Mouse (Mus musculus): Measurements from ENCODE around the gene Nfam1. TPM values are rescaled to one million over a fixed set of nuclear protein-coding genes. Genes with fewer than 3 reads are reported as not detected.

Gene Nfam1
- total and polyA plus RNA-seq, 3 experiments: 7.4 to 10.5 TPM; not detected in 1

DNA sequence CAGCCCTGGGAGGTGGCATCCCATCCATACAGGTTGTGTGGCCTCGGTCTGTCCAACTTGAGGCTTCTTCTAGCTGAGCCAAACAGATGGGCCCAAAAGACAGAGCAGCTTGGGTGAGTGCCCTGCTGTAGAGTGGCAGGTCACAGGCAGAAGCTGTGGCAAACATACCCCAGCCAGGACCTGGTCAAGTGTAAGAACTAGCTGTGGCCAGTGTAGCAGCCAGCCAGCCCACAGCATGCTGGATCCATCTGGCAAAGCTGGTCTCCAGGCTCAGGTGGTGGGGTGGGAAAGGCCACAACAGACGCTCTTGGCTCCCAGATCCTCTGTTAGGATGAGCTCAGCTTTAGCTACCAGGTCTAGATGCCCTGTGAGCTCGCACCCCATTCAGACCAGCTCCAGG is 76.8 kb downstream of the Nfam1 start:
- Histone ChIP-seq H3K4me1 (ENCODE audit: control insufficient read depth in 1 of 2, insufficient read depth in 2 of 2, low read length in 2 of 2) (peaks cover 0 to 4% of the 10 kb centered on the region in 2 experiments; a peak in 1 of 4 replicates), H3K9ac (ENCODE audit: control insufficient read depth, low read depth, low read length, poor library complexity, severe bottlenecking) (no peak overlapping the region), H3K27me3 (ENCODE audit: control insufficient read depth in 1 of 2, insufficient read depth in 2 of 2, low read length in 2 of 2) (peaks cover 4% of the 10 kb centered on the region in 2 experiments), H3K79me2 (ENCODE audit: control insufficient read depth, insufficient read depth, low read length, poor library complexity) (no peaks in the 10 kb centered on the region), H3K36me3 (ENCODE audit: control insufficient read depth in 1 of 2, insufficient read depth in 2 of 2, low read length in 2 of 2) (no peaks in the 10 kb centered on the region), H3K27ac (ENCODE audit: control insufficient read depth, low read depth, low read length) (no peak overlapping the region), H3K4me3 (ENCODE audit: control insufficient read depth in 1 of 2, insufficient read depth in 1 of 2, low read depth in 2 of 2, low read length in 2 of 2) (no peak overlapping the region), H3K9me3 (replicated peaks; ENCODE audit: insufficient read depth, low read length) (no peaks in the 10 kb centered on the region)
- no peak for TF ChIP-seq BHLHE40 (IDR thresholded peaks at IDR 0.05; ENCODE audit: borderline replicate concordance, low read depth, low read length)
- TF ChIP-seq MAZ (IDR thresholded peaks at IDR 0.05; ENCODE audit: low read depth, low read length): no peak
- TF ChIP-seq USF1 (IDR thresholded peaks at IDR 0.05; ENCODE audit: low read depth, low read length): no peak
- no peak for TF ChIP-seq EP300 (IDR thresholded peaks at IDR 0.05; ENCODE audit: low read depth in 1 of 2, low read length in 2 of 2)
- no peak for TF ChIP-seq POLR2AphosphoS2 (IDR thresholded peaks at IDR 0.05; ENCODE audit: low read length)
- TF ChIP-seq SMC3 (IDR thresholded peaks at IDR 0.05; ENCODE audit: low read depth, low read length): no peak
- TF ChIP-seq SIN3A (IDR thresholded peaks at IDR 0.05; ENCODE audit: low read length): no peak
- no peak for TF ChIP-seq UBTF (IDR thresholded peaks at IDR 0.05; ENCODE audit: borderline replicate concordance, insufficient read depth, low read depth, low read length)
- no peak for DNase-seq (ENCODE audit: low read depth, low spot score)

- Histone ChIP-seq H3K79me2 (ENCODE audit: control insufficient read depth, insufficient read depth, low read length, poor library complexity) (no peaks in the 10 kb centered on the region), H3K27me3 (ENCODE audit: control insufficient read depth in 1 of 2, insufficient read depth in 2 of 2, low read length in 2 of 2) (peaks cover 4 to 9% of the 10 kb centered on the region in 2 experiments)
- DNase-seq (ENCODE audit: low read depth, low spot score): no peak
Measured at GRCm38 (mm10) chr15:82955286-82955685, 77.8 kb downstream of the Nfam1 start.

GRCm38 (mm10) chr15:82954034-82954433 is 79.1 kb downstream of the Nfam1 start:
- no peak for DNase-seq (ENCODE audit: low read depth, low spot score)
- Histone ChIP-seq H3K4me1 (ENCODE audit: control insufficient read depth in 1 of 2, insufficient read depth in 2 of 2, low read length in 2 of 2) (peaks cover 0 to 4% of the 10 kb centered on the region in 2 experiments; a peak in 1 of 4 replicates), H3K36me3 (ENCODE audit: control insufficient read depth in 1 of 2, insufficient read depth in 2 of 2, low read length in 2 of 2) (no peaks in the 10 kb centered on the region), H3K27ac (ENCODE audit: control insufficient read depth, low read depth, low read length) (no peak overlapping the region), H3K9me3 (replicated peaks; ENCODE audit: insufficient read depth, low read length) (no peaks in the 10 kb centered on the region), H3K27me3 (ENCODE audit: control insufficient read depth in 1 of 2, insufficient read depth in 2 of 2, low read length in 2 of 2) (peaks cover 4 to 9% of the 10 kb centered on the region in 2 experiments), H3K79me2 (ENCODE audit: control insufficient read depth, insufficient read depth, low read length, poor library complexity) (no peaks in the 10 kb centered on the region), H3K9ac (ENCODE audit: control insufficient read depth, low read depth, low read length, poor library complexity, severe bottlenecking) (no peak overlapping the region), H3K4me3 (ENCODE audit: control insufficient read depth in 1 of 2, insufficient read depth in 1 of 2, low read depth in 2 of 2, low read length in 2 of 2) (no peak overlapping the region)
- TF ChIP-seq ELF1 (IDR thresholded peaks at IDR 0.05; ENCODE audit: low read depth, low read length) (no peak), MXI1 (IDR thresholded peaks at IDR 0.05; ENCODE audit: low read depth, low read length) (no peak), USF2 (IDR thresholded peaks at IDR 0.05; ENCODE audit: borderline replicate concordance in 1 of 2, insufficient read depth in 1 of 2, low read depth in 1 of 2, low read length in 2 of 2) (no peak), POLR2A (IDR thresholded peaks at IDR 0.05; ENCODE audit: control insufficient read depth in 1 of 2, insufficient read depth in 1 of 2, low read depth in 1 of 2, low read length in 2 of 2, poor library complexity in 1 of 2) (no peak), GABPA (IDR thresholded peaks at IDR 0.05; ENCODE audit: low read depth, low read length) (no peak), JUND (IDR thresholded peaks at IDR 0.05; ENCODE audit: low read depth, low read length) (no peak), TAL1 (IDR thresholded peaks at IDR 0.05; ENCODE audit: low read length) (no peak), CHD2 (IDR thresholded peaks at IDR 0.05; ENCODE audit: low read length) (no peak), SIN3A (IDR thresholded peaks at IDR 0.05; ENCODE audit: low read length) (no peak), MYC (IDR thresholded peaks at IDR 0.05; ENCODE audit: low read depth, low read length) (no peak), ZMIZ1 (IDR thresholded peaks at IDR 0.05; ENCODE audit: low read depth, low read length) (no peak), ZNF384 (IDR thresholded peaks at IDR 0.05; ENCODE audit: low read depth, low read length) (no peak)

More at GRCm38 (mm10) chr15:82955286-82955685, 77.8 kb downstream of the Nfam1 start:
- Histone ChIP-seq H3K4me3 (ENCODE audit: control insufficient read depth in 1 of 2, insufficient read depth in 1 of 2, low read depth in 2 of 2, low read length in 2 of 2) (no peak overlapping the region), H3K4me1 (ENCODE audit: control insufficient read depth in 1 of 2, insufficient read depth in 2 of 2, low read length in 2 of 2) (peaks cover 0 to 4% of the 10 kb centered on the region in 2 experiments; a peak in 1 of 4 replicates), H3K9ac (ENCODE audit: control insufficient read depth, low read depth, low read length, poor library complexity, severe bottlenecking) (no peak overlapping the region), H3K36me3 (ENCODE audit: control insufficient read depth in 1 of 2, insufficient read depth in 2 of 2, low read length in 2 of 2) (no peaks in the 10 kb centered on the region), H3K9me3 (replicated peaks; ENCODE audit: insufficient read depth, low read length) (no peaks in the 10 kb centered on the region), H3K27ac (ENCODE audit: control insufficient read depth, low read depth, low read length) (no peak overlapping the region)
- TF ChIP-seq ZC3H11A (IDR thresholded peaks at IDR 0.05; ENCODE audit: low read depth, low read length) (no peak), POLR2A (IDR thresholded peaks at IDR 0.05; ENCODE audit: control insufficient read depth in 1 of 2, insufficient read depth in 1 of 2, low read depth in 1 of 2, low read length in 2 of 2, poor library complexity in 1 of 2) (no peak), USF2 (IDR thresholded peaks at IDR 0.05; ENCODE audit: borderline replicate concordance in 1 of 2, insufficient read depth in 1 of 2, low read depth in 1 of 2, low read length in 2 of 2) (no peak), POLR2AphosphoS5 (IDR thresholded peaks at IDR 0.05; ENCODE audit: borderline replicate concordance, low read depth, low read length) (no peak), NELFE (IDR thresholded peaks at IDR 0.05; ENCODE audit: low read depth, low read length) (no peak), SIN3A (IDR thresholded peaks at IDR 0.05; ENCODE audit: low read length) (no peak), MAZ (IDR thresholded peaks at IDR 0.05; ENCODE audit: low read depth, low read length) (no peak), TCF12 (IDR thresholded peaks at IDR 0.05; ENCODE audit: low read depth, low read length) (no peak)
